ENCODE assay signal across 19 mouse cellular contexts in the genomic region with DNA sequence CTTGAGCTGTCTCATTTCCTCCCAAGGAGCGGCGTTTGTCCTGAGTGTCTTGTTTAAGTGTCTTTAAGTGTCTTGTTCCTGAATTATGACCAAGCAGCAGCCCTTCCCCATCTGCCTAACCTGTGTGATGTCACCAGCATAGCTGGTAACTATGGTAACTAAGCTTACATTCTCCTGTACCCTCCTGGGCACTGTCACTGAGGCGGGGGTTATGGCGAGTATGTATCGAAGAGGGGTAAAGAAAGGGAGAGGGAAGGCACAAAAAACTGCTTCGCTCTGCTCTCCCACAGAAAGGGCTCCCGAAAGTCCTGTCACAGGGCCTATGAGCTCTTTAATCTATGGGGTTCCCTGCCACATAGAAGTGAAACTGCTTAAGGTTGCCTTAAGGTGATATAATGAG.
A peak's percentile ranks its signal among the peaks of the same experiment; 100 is the strongest.
DNase-seq lines count a peak whose midpoint lies in the region; ATAC-seq and TF ChIP-seq lines count a peak whose summit lies in the region.
"Had no signal": no experiment of that assay in that cellular context is flagged by ENCODE, and none has a peak within 500 bp of the region (broad histone marks: within the 10 kb centered on the region; RNA-seq: fewer than 3 reads in every experiment).

No protein-coding gene starts in this region.

- ATAC-seq in forebrain, embryonic 15.5 days (replicated peaks), result 0 out of 2 replicates have a peak, but pooled peaks have one; percentile 53
- ATAC-seq in forebrain, embryonic 12.5 days (ENCODE audit: low FRiP score), result no peak
- peak; percentile 57; the same call in 1 of the 2 replicates for ATAC-seq in kidney, embryonic 14.5 days (ENCODE audit: low FRiP score, low TSS enrichment)
- no peak for ATAC-seq in kidney, embryonic 16.5 days (ENCODE audit: low FRiP score, low TSS enrichment)
- ATAC-seq in neural tube, embryonic 15.5 days (ENCODE audit: low FRiP score), result no peak
- peak; percentile 66; the same call in 1 of the 2 replicates for ATAC-seq in midbrain, postnatal 0 days (ENCODE audit: low FRiP score)
- ATAC-seq: intestine, embryonic 16.5 days; Patski had no signal

- no peaks in the 10 kb centered on the region for H3K27me3 ChIP-seq in forebrain, embryonic 15.5 days
- H3K27me3 ChIP-seq in forebrain, embryonic 12.5 days, result no peaks in the 10 kb centered on the region
- H3K27me3 ChIP-seq in kidney, embryonic 14.5 days (ENCODE audit: control insufficient read depth, insufficient read depth, low read length), result no peaks in the 10 kb centered on the region
- no peaks in the 10 kb centered on the region for H3K27me3 ChIP-seq in kidney, embryonic 16.5 days (ENCODE audit: insufficient read depth, low read length)
- no peaks in the 10 kb centered on the region for H3K27me3 ChIP-seq in neural tube, embryonic 15.5 days (replicated peaks)
- H3K27me3 ChIP-seq in midbrain, postnatal 0 days (ENCODE audit: insufficient read depth, low read length), result no peaks in the 10 kb centered on the region

- H3K36me3 ChIP-seq in forebrain, embryonic 15.5 days, result no peaks in the 10 kb centered on the region
- H3K36me3 ChIP-seq in forebrain, embryonic 12.5 days (replicated peaks), result no peaks in the 10 kb centered on the region
- H3K36me3 ChIP-seq in kidney, embryonic 14.5 days (ENCODE audit: control insufficient read depth, insufficient read depth, low read length), result no peaks in the 10 kb centered on the region
- no peaks in the 10 kb centered on the region for H3K36me3 ChIP-seq in kidney, embryonic 16.5 days (ENCODE audit: insufficient read depth, low read length)
- H3K36me3 ChIP-seq in neural tube, embryonic 15.5 days, result no peaks in the 10 kb centered on the region
- no peaks in the 10 kb centered on the region for H3K36me3 ChIP-seq in midbrain, postnatal 0 days (ENCODE audit: insufficient read depth, low read length)
- H3K36me3 ChIP-seq: hindbrain, embryonic 13.5 days had no signal

- no peak for TF ChIP-seq CTCF in midbrain, postnatal 0 days (IDR thresholded peaks at IDR 0.05)

- H3K4me1 ChIP-seq in forebrain, embryonic 15.5 days, result no peaks in the 10 kb centered on the region
- H3K4me1 ChIP-seq in forebrain, embryonic 12.5 days, result no peaks in the 10 kb centered on the region
- H3K4me1 ChIP-seq in kidney, embryonic 14.5 days (ENCODE audit: control insufficient read depth, insufficient read depth, low read length), result no peaks in the 10 kb centered on the region
- H3K4me1 ChIP-seq in kidney, embryonic 16.5 days (ENCODE audit: insufficient read depth, low read length), result no peaks in the 10 kb centered on the region
- no peaks in the 10 kb centered on the region for H3K4me1 ChIP-seq in neural tube, embryonic 15.5 days
- H3K4me1 ChIP-seq in midbrain, postnatal 0 days (ENCODE audit: insufficient read depth, low read length), result 0 out of 2 replicates have a peak, but pooled peaks cover 5% of the 10 kb centered on the region
- H3K4me1 ChIP-seq: hindbrain, embryonic 13.5 days had no signal

- H3K9me3 ChIP-seq in forebrain, embryonic 15.5 days, result no peaks in the 10 kb centered on the region
- no peaks in the 10 kb centered on the region for H3K9me3 ChIP-seq in forebrain, embryonic 12.5 days
- no peaks in the 10 kb centered on the region for H3K9me3 ChIP-seq in kidney, embryonic 14.5 days (ENCODE audit: control insufficient read depth, low read length)
- H3K9me3 ChIP-seq in kidney, embryonic 16.5 days (ENCODE audit: low read length), result no peaks in the 10 kb centered on the region
- no peaks in the 10 kb centered on the region for H3K9me3 ChIP-seq in neural tube, embryonic 15.5 days (replicated peaks)
- H3K9me3 ChIP-seq in midbrain, postnatal 0 days (ENCODE audit: low read length), result no peaks in the 10 kb centered on the region
- H3K9me3 ChIP-seq: hindbrain, embryonic 13.5 days had no signal

- DNase-seq in neural tube, embryonic 10.5 days (ENCODE audit: extremely low spot score, low spot score), result peak; percentile 20
- DNase-seq in midbrain, postnatal 0 days (ENCODE audit: low spot score), result no peak
- no peak for DNase-seq in gastrocnemius, postnatal 10 days
- DNase-seq: adrenal gland, postnatal 36 days; cerebellum, adult 9-11 months; kidney, postnatal 10 days; thymus, postnatal 36 days had no signal

- no peak overlapping the region for H3K9ac ChIP-seq in forebrain, embryonic 15.5 days (replicated peaks)
- H3K9ac ChIP-seq in forebrain, embryonic 12.5 days, result no peak overlapping the region
- no peak overlapping the region for H3K9ac ChIP-seq in kidney, embryonic 14.5 days (ENCODE audit: low read depth, low read length)
- no peak overlapping the region for H3K9ac ChIP-seq in kidney, embryonic 16.5 days (replicated peaks; ENCODE audit: low read length)
- no peak overlapping the region for H3K9ac ChIP-seq in neural tube, embryonic 15.5 days (replicated peaks)
- no peak overlapping the region for H3K9ac ChIP-seq in midbrain, postnatal 0 days (replicated peaks; ENCODE audit: low read length, poor library complexity, severe bottlenecking)
- H3K9ac ChIP-seq: hindbrain, embryonic 13.5 days; liver, embryonic 14.5 days had no signal

- 73% methylated on average over 7 of the region's 7 CpGs for WGBS in forebrain, embryonic 15.5 days
- 75% methylated on average over 7 of the region's 7 CpGs for WGBS in forebrain, embryonic 12.5 days
- whole genome bisulfite sequencing in kidney, embryonic 14.5 days, result 50% methylated on average over 7 of the region's 7 CpGs
- 54% methylated on average over 7 of the region's 7 CpGs for WGBS in kidney, embryonic 16.5 days
- 56% methylated on average over 7 of the region's 7 CpGs for WGBS in neural tube, embryonic 15.5 days
- 65% methylated on average over 7 of the region's 7 CpGs for WGBS in midbrain, postnatal 0 days

- H3K4me2 ChIP-seq in forebrain, embryonic 15.5 days (replicated peaks), result no peak overlapping the region
- H3K4me2 ChIP-seq in forebrain, embryonic 12.5 days, result no peak overlapping the region
- no peak overlapping the region for H3K4me2 ChIP-seq in kidney, embryonic 14.5 days (replicated peaks; ENCODE audit: low read depth, low read length)
- no peak overlapping the region for H3K4me2 ChIP-seq in kidney, embryonic 16.5 days (replicated peaks; ENCODE audit: low read depth, low read length)
- no peak overlapping the region for H3K4me2 ChIP-seq in neural tube, embryonic 15.5 days
- no peak overlapping the region for H3K4me2 ChIP-seq in midbrain, postnatal 0 days (ENCODE audit: low read depth, low read length, poor library complexity, severe bottlenecking)
- H3K4me2 ChIP-seq: hindbrain, embryonic 13.5 days had no signal

- no peak overlapping the region for H3K4me3 ChIP-seq in forebrain, embryonic 15.5 days
- no peak overlapping the region for H3K4me3 ChIP-seq in forebrain, embryonic 12.5 days (replicated peaks)
- no peak overlapping the region for H3K4me3 ChIP-seq in kidney, embryonic 14.5 days (ENCODE audit: low read length)
- no peak overlapping the region for H3K4me3 ChIP-seq in kidney, embryonic 16.5 days (ENCODE audit: low read length)
- H3K4me3 ChIP-seq in neural tube, embryonic 15.5 days (replicated peaks), result no peak overlapping the region
- H3K4me3 ChIP-seq in midbrain, postnatal 0 days (ENCODE audit: low read depth, low read length), result no peak overlapping the region
- H3K4me3 ChIP-seq: erythroblast, embryonic 14.5 days; hindbrain, embryonic 13.5 days; layer of hippocampus, adult 2 months had no signal

- H3K27ac ChIP-seq in forebrain, embryonic 15.5 days (replicated peaks), result no peak overlapping the region
- H3K27ac ChIP-seq in forebrain, embryonic 12.5 days, result no peak overlapping the region
- no peak overlapping the region for H3K27ac ChIP-seq in kidney, embryonic 14.5 days (ENCODE audit: low read depth, low read length)
- H3K27ac ChIP-seq in kidney, embryonic 16.5 days (ENCODE audit: low read length), result no peak overlapping the region
- no peak overlapping the region for H3K27ac ChIP-seq in neural tube, embryonic 15.5 days (replicated peaks)
- no peak overlapping the region for H3K27ac ChIP-seq in midbrain, postnatal 0 days (ENCODE audit: low read depth, low read length)
- H3K27ac ChIP-seq: hindbrain, embryonic 13.5 days; layer of hippocampus, adult 2 months; liver, embryonic 14.5 days; stomach, postnatal 0 days had no signal

Comparison
In these comparisons a context has a peak if more than half of its experiments do, and no peak if none do; other contexts are left out.
1. ATAC-seq: peak in forebrain, embryonic 15.5 days (single experiment), kidney, embryonic 14.5 days (single experiment) and midbrain, postnatal 0 days (single experiment); none in forebrain, embryonic 12.5 days (single experiment), kidney, embryonic 16.5 days (single experiment) and neural tube, embryonic 15.5 days (single experiment).